Mouse (Mus musculus) cortical plate, adult 2 months (tissue): ENCODE results near the gene Zfyve26.

Experiments used
- CTCF ChIP-seq: fragments of 200-500 bp; IDR thresholded peaks from 2 replicates; pipeline ENCODE4 v1.5.1; 2011; ENCODE audit warnings: mild to moderate bottlenecking, control low read depth, low read length; ENCODE audit not compliant: insufficient read depth; ENCODE audit errors: extremely low read depth
- POLR2A ChIP-seq: fragments of 200-500 bp; IDR thresholded peaks from 2 replicates; pipeline ENCODE4 v1.6.1; 2011; ENCODE audit warnings: mild to moderate bottlenecking, low read length, control low read depth; ENCODE audit not compliant: insufficient read depth; ENCODE audit errors: extremely low read depth

- TF ChIP-seq CTCF (no peak), POLR2A (no peak)
Observed at GRCm38 (mm10) chr12:79297121-79297576, 1.0 kb upstream of the Zfyve26 start, which contains the start of gene Rad51b.
